Mouse (Mus musculus): ENCODE results near the gene Tmed2.

DNA sequence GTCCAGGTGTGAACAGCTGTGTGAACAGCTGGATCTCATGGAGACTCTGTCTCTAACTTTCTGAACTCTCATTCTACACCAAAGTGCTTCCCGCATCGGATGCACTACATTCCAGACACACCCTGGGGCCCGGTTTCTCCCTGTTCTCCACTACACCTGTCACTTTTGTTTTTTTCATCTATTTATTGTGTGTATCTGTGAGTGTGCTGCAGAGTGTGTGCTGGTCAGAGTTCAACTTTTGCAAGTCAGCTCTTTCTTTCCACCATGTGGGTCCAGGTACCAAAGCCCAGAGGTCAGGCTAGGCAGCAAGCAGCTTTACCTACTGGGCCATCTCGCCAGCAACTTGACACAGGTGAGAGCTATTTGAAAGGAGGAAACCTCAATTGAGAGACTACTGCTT, 35.3 kb upstream of the Tmed2 start:
- TF ChIP-seq EP300 (optimal IDR thresholded peaks at IDR 0.05) (no peak), CTCF (IDR thresholded peaks at IDR 0.05; ENCODE audit: low read depth) (no peak)

Measured in stomach, postnatal 0 days (tissue).